Mouse (Mus musculus) stomach, embryonic 14.5 days (tissue): ENCODE results near the gene Pla2g3. TPM values are rescaled to one million over a fixed set of nuclear protein-coding genes. Genes with fewer than 3 reads are reported as not detected.

Experiments
- ATAC-seq: fragments of 200-750 bp; cut with Nextera tagmentation; 2 replicates; pipeline ENCODE4 v1.8.0; 2017; ENCODE audit warnings: low read depth, moderate TSS enrichment; ENCODE audit not compliant: insufficient number of reproducible peaks, insufficient read depth, low FRiP score
- H3K27ac ChIP-seq: fragments of 300-500 bp; sonication (generic); 2 replicates; pipeline ENCODE4 v1.5.1; 2014; ENCODE audit warnings: mild to moderate bottlenecking, low read length, moderate library complexity, mixed read lengths
- H3K27me3 ChIP-seq: fragments of 300-500 bp; sonication (generic); 2 replicates; pipeline ENCODE4 v1.6.1; 2014; ENCODE audit warnings: low read length, control low read depth, mixed read lengths; ENCODE audit not compliant: control insufficient read depth, insufficient read depth
- H3K36me3 ChIP-seq: fragments of 300-500 bp; sonication (generic); 2 replicates; pipeline ENCODE4 v1.6.1; 2014; ENCODE audit warnings: mild to moderate bottlenecking, control low read depth, low read length, moderate library complexity, mixed read lengths; ENCODE audit not compliant: control insufficient read depth, insufficient read depth
- H3K4me1 ChIP-seq: fragments of 300-500 bp; sonication (generic); 2 replicates; pipeline ENCODE4 v1.6.1; 2014; ENCODE audit warnings: low read length, control low read depth, mixed read lengths; ENCODE audit not compliant: control insufficient read depth, insufficient read depth
- H3K4me2 ChIP-seq: fragments of 300-500 bp; sonication (generic); replicated peaks from 2 replicates; pipeline ENCODE4 v1.6.1; 2014; ENCODE audit warnings: low read depth, low read length, control low read depth
- H3K4me3 ChIP-seq: fragments of 300-500 bp; sonication (generic); 2 replicates; pipeline ENCODE4 v1.5.1; 2014; ENCODE audit warnings: low read depth, low read length, control low read depth
- H3K9ac ChIP-seq: fragments of 300-500 bp; sonication (generic); replicated peaks from 2 replicates; pipeline ENCODE4 v1.6.1; 2014; ENCODE audit warnings: low read depth, mild to moderate bottlenecking, control low read depth, low read length, moderate library complexity, mixed read lengths
- H3K9me3 ChIP-seq: fragments of 300-500 bp; sonication (generic); 2 replicates; pipeline ENCODE4 v1.6.1; 2016; ENCODE audit warnings: low read depth, low read length, control low read depth; ENCODE audit not compliant: control insufficient read depth
- WGBS: fragments of 180-500 bp; shearing (Covaris S2); extraction: QIAGEN DNeasy Blood & Tissue Kit; methylation state at CpG from one replicate; pipeline ENCODE4 v1.1.7; 2014; 5-methylcytosine and 5-hydroxymethylcytosine counted together
- polyA plus RNA-seq: library from polyadenylated mRNA; unstranded; fragments of >200 nt; fragmentation: Nextera tagmentation; extraction: Ambion mirVana; gene quantifications from 2 replicates; pipeline ENCODE4 v1.2.1, GENCODE M21; 2014

Gene Pla2g3
- polyA plus RNA-seq, 1 experiment from 2014 or later: 0.17 TPM

GRCm38 (mm10) chr11:3534956-3535355 lies 46.9 kb downstream of the Pla2g3 start:
- Histone ChIP-seq H3K36me3 (peaks cover 43% of the 10 kb centered on the region), H3K27me3 (no peaks in the 10 kb centered on the region), H3K4me1 (peaks cover 25% of the 10 kb centered on the region), H3K4me3 (peak overlapping the region; percentile 39; the same call in 1 of the 2 replicates), H3K4me2 (peak overlapping the region; percentile 70), H3K9ac (peak overlapping the region; percentile 19; the same call in 1 of the 2 replicates), H3K9me3 (no peaks in the 10 kb centered on the region), H3K27ac (peak overlapping the region; percentile 95)
- no peak for ATAC-seq
- WGBS: 25% methylated on average over 8 of the region's 8 CpGs

GRCm38 (mm10) chr11:3535406-3535986 lies 47.4 kb downstream of the Pla2g3 start:
- peak overlapping the region; percentile 54 for H3K9ac ChIP-seq
- H3K27ac ChIP-seq: peak overlapping the region; percentile 95
- ATAC-seq: peak; percentile 84

GRCm38 (mm10) chr11:3536082-3536481 lies 48.0 kb downstream of the Pla2g3 start:
- Histone ChIP-seq H3K36me3 (peaks cover 32% of the 10 kb centered on the region), H3K4me3 (peak overlapping the region; percentile 39), H3K27me3 (no peaks in the 10 kb centered on the region), H3K9ac (peak overlapping the region; percentile 54), H3K4me1 (peaks cover 25% of the 10 kb centered on the region), H3K4me2 (peak overlapping the region; percentile 70), H3K9me3 (no peaks in the 10 kb centered on the region), H3K27ac (peak overlapping the region; percentile 95)
- ATAC-seq: no peak
- 41% methylated on average over 5 of the region's 5 CpGs for WGBS

More at GRCm38 (mm10) chr11:3535406-3535986, 47.4 kb downstream of the Pla2g3 start:
- Histone ChIP-seq H3K4me1 (peaks cover 25% of the 10 kb centered on the region), H3K27me3 (no peaks in the 10 kb centered on the region), H3K9me3 (no peaks in the 10 kb centered on the region), H3K4me3 (peak overlapping the region; percentile 39), H3K36me3 (peaks cover 37% of the 10 kb centered on the region), H3K4me2 (peak overlapping the region; percentile 70)
- under 1% methylated on average over 36 of the region's 36 CpGs for WGBS

GRCm38 (mm10) chr11:3536745-3537333 lies 48.8 kb downstream of the Pla2g3 start:
- Histone ChIP-seq H3K9ac (no peak overlapping the region), H3K4me2 (peak overlapping the region; percentile 70), H3K4me3 (peak overlapping the region; percentile 5; the same call in 1 of the 2 replicates), H3K27ac (peak overlapping the region; percentile 95; the same call in 1 of the 2 replicates), H3K9me3 (no peaks in the 10 kb centered on the region), H3K4me1 (peaks cover 25% of the 10 kb centered on the region), H3K27me3 (no peaks in the 10 kb centered on the region), H3K36me3 (peaks cover 25% of the 10 kb centered on the region)
- ATAC-seq: no peak
- 94% methylated on average over 5 of the region's 5 CpGs for WGBS

- 86% methylated on average over 3 of the region's 3 CpGs for WGBS
Observed at GRCm38 (mm10) chr11:3537711-3538110, 49.6 kb downstream of the Pla2g3 start.

GRCm38 (mm10) chr11:3538341-3538740 lies 50.3 kb downstream of the Pla2g3 start:
- no peak for ATAC-seq
- Histone ChIP-seq H3K4me2 (peak overlapping the region; percentile 70), H3K4me1 (peaks cover 25% of the 10 kb centered on the region), H3K9me3 (no peaks in the 10 kb centered on the region), H3K9ac (peak overlapping the region; percentile 69), H3K27me3 (no peaks in the 10 kb centered on the region), H3K4me3 (peak overlapping the region; percentile 60), H3K36me3 (peaks cover 10% of the 10 kb centered on the region), H3K27ac (peak overlapping the region; percentile 52; the same call in 1 of the 2 replicates)
- 65% methylated on average over 4 of the region's 4 CpGs for WGBS

More at GRCm38 (mm10) chr11:3537711-3538110, 49.6 kb downstream of the Pla2g3 start:
- Histone ChIP-seq H3K27me3 (no peaks in the 10 kb centered on the region), H3K4me2 (peak overlapping the region; percentile 70), H3K9ac (peak overlapping the region; percentile 69; the same call in 1 of the 2 replicates), H3K4me3 (peak overlapping the region; percentile 60), H3K27ac (0 out of 2 replicates have a peak overlapping the region, but pooled peaks have one; percentile 6), H3K9me3 (no peaks in the 10 kb centered on the region), H3K4me1 (peaks cover 25% of the 10 kb centered on the region), H3K36me3 (peaks cover 16% of the 10 kb centered on the region)
- ATAC-seq: no peak

- Histone ChIP-seq H3K4me1 (peaks cover 25% of the 10 kb centered on the region), H3K9ac (peak overlapping the region; percentile 69), H3K27ac (peak overlapping the region; percentile 52; the same call in 1 of the 2 replicates), H3K36me3 (peaks cover 2% of the 10 kb centered on the region), H3K9me3 (no peaks in the 10 kb centered on the region), H3K4me2 (peak overlapping the region; percentile 70), H3K27me3 (no peaks in the 10 kb centered on the region), H3K4me3 (peak overlapping the region; percentile 60)
- peak; percentile 89 for ATAC-seq
- 4% methylated on average over 33 of the region's 33 CpGs for whole genome bisulfite sequencing
Observed at GRCm38 (mm10) chr11:3539111-3539825, 51.2 kb downstream of the Pla2g3 start.

- H3K9me3 ChIP-seq: no peaks in the 10 kb centered on the region
- peaks cover 24% of the 10 kb centered on the region for H3K4me1 ChIP-seq
- H3K27ac ChIP-seq: no peak overlapping the region
- H3K9ac ChIP-seq: no peak overlapping the region
- no peaks in the 10 kb centered on the region for H3K27me3 ChIP-seq
- 79% methylated on average over 4 of the region's 4 CpGs for WGBS
- no peak for ATAC-seq
- H3K4me2 ChIP-seq: peak overlapping the region; percentile 70
- H3K36me3 ChIP-seq: no peaks in the 10 kb centered on the region
- H3K4me3 ChIP-seq: peak overlapping the region; percentile 60
Observed at GRCm38 (mm10) chr11:3539826-3540196, 51.7 kb downstream of the Pla2g3 start.
